Mouse (Mus musculus) macrophage (primary cell): Measurements from ENCODE around the gene Gcnt2. TPM values are rescaled to one million over a fixed set of nuclear protein-coding genes. Genes with fewer than 3 reads are reported as not detected.
"Not testable (repeated sequence)": the region's sequence is repeated elsewhere in the genome, so short reads cannot be mapped to it uniquely, and the experiment has no call there.

ENCODE experiments used
- H3K27ac ChIP-seq: fragments of 350-480 bp; formaldehyde crosslinking; 2 replicates; pipeline ENCODE4 v1.9.0; 2021
- H3K36me3 ChIP-seq: fragments of 350-480 bp; formaldehyde crosslinking; 2 replicates; pipeline ENCODE4 v1.9.0; 2021; ENCODE audit errors: inconsistent target
- H3K4me3 ChIP-seq: fragments of 350-480 bp; formaldehyde crosslinking; 2 replicates; pipeline ENCODE4 v1.9.0; 2021; ENCODE audit errors: inconsistent target
- H3K79me2 ChIP-seq: fragments of 350-480 bp; formaldehyde crosslinking; 2 replicates; pipeline ENCODE4 v1.9.0; 2021; ENCODE audit errors: inconsistent target
- WGBS: methylation state at CpG from one replicate; pipeline ENCODE4 v1.1.7; 2026; ENCODE audit warnings: inconsistent platforms; ENCODE audit not compliant: missing documents; 5-methylcytosine and 5-hydroxymethylcytosine counted together
- polyA plus RNA-seq: library from polyadenylated mRNA; stranded (reverse); fragments of 250-400 nt; gene quantifications from 3 replicates; pipeline ENCODE4 v1.2.4, GENCODE M21; 2018; ENCODE audit warnings: inconsistent platforms

Gcnt2 gene
- polyA plus RNA-seq, 1 experiment from 2014 or later, result 0.46 TPM

- 73% methylated on average over 4 of the region's 4 CpGs for WGBS
- Histone ChIP-seq H3K36me3 (no peaks in the 10 kb centered on the region), H3K4me3 (no peak overlapping the region), H3K79me2 (no peaks in the 10 kb centered on the region), H3K27ac (no peak overlapping the region)
Measured at GRCm38 (mm10) chr13:40923756-40924315, 64.3 kb downstream of the Gcnt2 start.

- H3K27ac ChIP-seq, result no peak overlapping the region
- no peak overlapping the region for H3K4me3 ChIP-seq
- H3K79me2 ChIP-seq, result no peaks in the 10 kb centered on the region
- H3K36me3 ChIP-seq, result no peaks in the 10 kb centered on the region
- 73% methylated on average over 9 of the region's 9 CpGs for WGBS
Measured at GRCm38 (mm10) chr13:40928192-40928898, 68.8 kb downstream of the Gcnt2 start.

DNA sequence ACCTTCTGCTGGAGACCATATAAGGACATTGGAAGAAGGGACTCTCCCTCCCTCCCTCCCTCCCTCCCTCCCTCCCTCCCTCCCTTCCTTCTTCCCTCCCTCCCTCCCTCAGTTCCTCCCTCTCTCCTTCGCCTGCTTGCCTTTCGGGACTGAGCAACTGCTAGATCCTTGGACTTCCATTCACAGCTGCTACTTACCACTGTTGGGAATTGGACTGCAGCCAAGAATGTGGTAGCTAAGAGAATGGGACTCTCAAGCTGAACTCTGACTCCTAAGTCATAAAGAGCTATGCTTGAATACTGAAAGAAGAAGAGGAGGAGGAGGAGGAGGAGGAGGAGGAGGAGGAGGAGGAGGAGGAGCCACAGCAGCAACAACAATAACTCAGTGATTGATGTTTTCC lies 72.3 kb downstream of the Gcnt2 start:
- not testable (repeated sequence) for H3K36me3 ChIP-seq, H3K27ac ChIP-seq, H3K4me3 ChIP-seq, H3K79me2 ChIP-seq
- no CpG with 5 or more reads among the region's 2 CpGs for WGBS

DNA sequence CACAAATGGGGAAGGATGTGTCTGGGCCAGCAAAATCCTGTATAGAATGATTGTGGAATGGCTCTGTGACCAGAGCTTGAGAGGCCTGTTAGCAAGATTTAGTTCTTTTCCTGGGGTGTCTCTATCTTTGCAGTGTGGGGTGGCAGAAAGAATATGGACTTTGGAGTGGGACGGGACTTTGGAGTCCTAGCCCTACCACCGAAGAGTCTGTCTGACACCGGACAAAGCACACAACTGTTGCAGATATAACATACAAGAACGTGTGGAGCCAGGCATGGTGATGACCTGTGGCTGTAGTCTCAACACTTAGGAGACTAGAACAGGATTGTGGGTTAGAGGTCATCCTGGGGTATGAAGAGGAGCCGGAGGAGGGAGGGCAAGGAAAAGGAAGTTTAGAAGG lies 73.0 kb downstream of the Gcnt2 start:
- 86% methylated on average over 5 of the region's 5 CpGs for WGBS
- Histone ChIP-seq H3K4me3 (no peak overlapping the region), H3K27ac (no peak overlapping the region), H3K36me3 (no peaks in the 10 kb centered on the region), H3K79me2 (no peaks in the 10 kb centered on the region)

GRCm38 (mm10) chr13:40934341-40934740 lies 74.8 kb downstream of the Gcnt2 start:
- H3K36me3 ChIP-seq, result no peaks in the 10 kb centered on the region
- H3K79me2 ChIP-seq, result no peaks in the 10 kb centered on the region
- no peak overlapping the region for H3K27ac ChIP-seq
- WGBS, result 85% methylated on average over 3 of the region's 3 CpGs
- H3K4me3 ChIP-seq, result no peak overlapping the region

DNA sequence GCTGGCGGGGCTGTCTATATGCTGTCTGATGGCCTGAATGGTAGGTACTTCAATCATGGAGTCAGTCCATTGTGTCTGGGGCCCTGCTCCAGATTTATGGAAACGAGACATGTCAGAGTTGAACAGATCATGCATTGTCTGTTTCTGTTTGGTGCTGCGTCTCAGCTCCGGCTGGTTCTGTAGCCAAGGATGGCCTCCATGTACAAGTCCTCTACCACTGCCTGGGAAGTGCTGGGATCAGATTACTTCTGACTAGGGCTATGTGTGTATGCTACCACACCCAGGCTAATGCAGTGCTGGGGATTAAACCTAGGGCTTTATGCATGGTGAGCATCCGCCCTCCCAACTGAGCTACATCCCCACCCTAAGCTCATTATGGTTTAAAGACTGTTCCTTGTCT lies 78.0 kb downstream of the Gcnt2 start:
- H3K27ac ChIP-seq, result no peak overlapping the region
- no peaks in the 10 kb centered on the region for H3K36me3 ChIP-seq
- WGBS, result 97% methylated on average over 5 of the region's 5 CpGs
- H3K79me2 ChIP-seq, result no peaks in the 10 kb centered on the region
- H3K4me3 ChIP-seq, result no peak overlapping the region

- Histone ChIP-seq H3K27ac (no peak overlapping the region), H3K36me3 (no peaks in the 10 kb centered on the region)
- 81% methylated on average over 11 of the region's 11 CpGs for WGBS
Measured at GRCm38 (mm10) chr13:40938485-40939357, 79.2 kb downstream of the Gcnt2 start.

DNA sequence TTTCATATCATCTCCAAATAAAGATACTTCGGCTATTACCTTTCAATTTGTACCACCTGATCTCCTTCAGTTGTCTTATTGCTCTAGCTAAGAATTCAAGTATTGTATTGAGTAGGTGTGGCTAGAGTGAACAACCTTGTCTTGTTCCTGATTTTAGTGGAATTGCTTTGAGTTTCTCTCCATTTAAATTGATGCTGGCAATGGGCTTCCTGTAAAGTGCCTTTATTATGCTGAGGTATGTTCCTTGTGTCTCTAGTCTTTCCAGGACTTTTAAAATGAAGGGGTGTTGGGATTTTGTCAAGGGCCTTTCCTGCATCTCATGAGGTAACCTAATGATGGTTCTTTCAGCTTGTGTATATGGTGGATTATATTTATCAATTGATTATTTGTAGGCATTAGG lies 83.5 kb downstream of the Gcnt2 start:
- Histone ChIP-seq H3K36me3 (no peaks in the 10 kb centered on the region), H3K79me2 (no peaks in the 10 kb centered on the region), H3K4me3 (no peak overlapping the region), H3K27ac (no peak overlapping the region)
- WGBS, result 100% methylated on average over 1 of the region's 1 CpGs

More at GRCm38 (mm10) chr13:40938485-40939357, 79.2 kb downstream of the Gcnt2 start:
- no peak overlapping the region for H3K4me3 ChIP-seq
- no peaks in the 10 kb centered on the region for H3K79me2 ChIP-seq

DNA sequence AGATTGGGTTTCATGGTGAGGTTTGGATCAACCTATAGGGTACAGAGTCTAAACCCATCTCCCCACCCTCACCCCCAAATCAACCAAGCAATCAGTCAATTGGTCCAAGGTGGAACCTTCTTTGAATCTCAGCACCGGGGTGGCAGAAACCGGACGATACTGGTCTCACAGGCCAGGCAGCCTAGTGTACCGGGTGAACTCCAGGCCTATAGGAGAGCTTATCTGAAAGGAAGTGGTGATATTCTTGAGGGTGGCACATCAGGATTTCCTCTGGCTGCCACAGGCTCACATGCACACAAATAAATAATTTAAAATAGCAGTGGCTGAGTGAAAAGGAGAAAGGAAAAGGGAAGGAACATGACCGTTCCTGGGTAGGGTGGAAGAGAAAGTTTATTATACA lies 84.4 kb downstream of the Gcnt2 start:
- no peaks in the 10 kb centered on the region for H3K79me2 ChIP-seq
- no peak overlapping the region for H3K27ac ChIP-seq
- H3K36me3 ChIP-seq, result no peaks in the 10 kb centered on the region
- 14% methylated on average over 5 of the region's 5 CpGs for WGBS
- H3K4me3 ChIP-seq, result no peak overlapping the region

DNA sequence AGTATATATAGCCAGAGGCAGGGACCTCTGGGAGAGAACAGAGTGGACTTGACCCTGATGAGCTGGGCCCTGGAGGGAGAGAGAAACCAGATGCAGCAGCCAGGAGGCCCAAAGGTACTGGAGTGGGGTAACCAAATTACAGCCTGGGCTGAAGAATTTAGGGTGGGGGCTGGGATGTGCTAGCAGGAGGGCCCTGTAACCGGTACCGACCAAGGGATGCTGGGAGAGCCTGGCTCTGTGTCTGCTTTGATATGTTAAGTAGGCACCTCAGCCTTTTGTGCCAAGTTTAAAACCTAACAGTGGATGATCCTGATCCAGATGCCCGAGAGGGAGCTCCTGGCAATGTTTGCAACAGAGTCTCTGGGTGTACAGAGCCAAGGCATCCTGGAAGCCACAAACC lies 84.8 kb downstream of the Gcnt2 start:
- Histone ChIP-seq H3K79me2 (no peaks in the 10 kb centered on the region), H3K27ac (no peak overlapping the region), H3K36me3 (no peaks in the 10 kb centered on the region), H3K4me3 (no peak overlapping the region)
- WGBS, result 27% methylated on average over 3 of the region's 3 CpGs

DNA sequence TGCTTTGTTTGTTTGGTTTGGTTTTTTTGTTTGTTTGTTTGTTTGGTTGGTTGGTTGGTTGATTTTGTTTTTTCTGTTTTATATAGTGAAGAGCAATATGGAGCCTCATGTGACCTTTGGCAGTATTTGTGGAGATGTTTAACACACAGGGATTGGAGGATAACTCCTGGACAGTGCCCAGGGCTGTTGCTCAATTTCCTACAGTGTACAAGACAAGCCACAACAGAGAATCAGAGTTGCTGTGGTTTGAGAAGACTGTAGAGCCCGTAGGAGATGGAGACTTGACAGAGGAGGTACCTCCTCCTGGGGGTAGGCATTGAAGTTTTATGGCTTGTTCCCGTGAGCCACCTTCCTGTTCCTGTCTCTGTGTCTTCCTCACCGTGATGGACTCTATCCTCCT lies 87.0 kb downstream of the Gcnt2 start:
- WGBS, result 22% methylated on average over 3 of the region's 3 CpGs

DNA sequence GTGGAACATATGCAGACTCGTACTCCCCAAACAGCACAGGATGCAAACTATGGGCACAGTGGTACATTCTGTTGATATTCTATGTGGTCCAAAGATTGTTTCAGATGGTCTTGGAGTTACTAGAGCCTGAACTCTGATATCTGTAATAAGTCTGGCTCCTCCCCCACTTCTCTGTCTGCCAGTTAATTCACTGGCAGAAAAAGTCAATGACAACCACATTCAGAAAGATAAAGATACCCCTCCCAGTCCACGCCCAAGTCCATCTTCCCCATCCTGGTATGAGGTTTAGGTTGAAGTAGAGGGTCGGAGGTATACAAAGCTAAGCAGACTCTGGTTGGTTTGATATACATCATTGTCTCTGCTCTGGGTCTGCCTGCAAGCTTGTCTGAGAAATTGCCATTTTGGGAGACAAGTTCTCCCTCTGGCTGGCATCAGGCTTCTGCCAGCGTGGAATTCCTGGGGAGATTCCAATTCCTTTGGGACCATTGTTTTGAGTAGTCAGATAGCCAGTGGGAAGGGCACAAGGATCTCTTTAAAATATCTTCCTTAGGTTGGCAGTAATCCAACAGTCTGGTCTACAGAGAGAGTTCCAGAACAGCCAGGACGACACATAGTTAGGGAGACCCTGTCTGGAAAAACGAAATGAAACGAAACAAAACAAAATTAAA lies 88.1 kb downstream of the Gcnt2 start:
- H3K27ac ChIP-seq, result no peak overlapping the region
- no peaks in the 10 kb centered on the region for H3K79me2 ChIP-seq
- H3K4me3 ChIP-seq, result no peak overlapping the region
- no peaks in the 10 kb centered on the region for H3K36me3 ChIP-seq
- WGBS, result 88% methylated on average over 7 of the region's 7 CpGs

More for the DNA sequence above, 87.0 kb downstream of the Gcnt2 start:
- Histone ChIP-seq H3K4me3 (no peak overlapping the region), H3K27ac (no peak overlapping the region), H3K79me2 (no peaks in the 10 kb centered on the region), H3K36me3 (no peaks in the 10 kb centered on the region)

DNA sequence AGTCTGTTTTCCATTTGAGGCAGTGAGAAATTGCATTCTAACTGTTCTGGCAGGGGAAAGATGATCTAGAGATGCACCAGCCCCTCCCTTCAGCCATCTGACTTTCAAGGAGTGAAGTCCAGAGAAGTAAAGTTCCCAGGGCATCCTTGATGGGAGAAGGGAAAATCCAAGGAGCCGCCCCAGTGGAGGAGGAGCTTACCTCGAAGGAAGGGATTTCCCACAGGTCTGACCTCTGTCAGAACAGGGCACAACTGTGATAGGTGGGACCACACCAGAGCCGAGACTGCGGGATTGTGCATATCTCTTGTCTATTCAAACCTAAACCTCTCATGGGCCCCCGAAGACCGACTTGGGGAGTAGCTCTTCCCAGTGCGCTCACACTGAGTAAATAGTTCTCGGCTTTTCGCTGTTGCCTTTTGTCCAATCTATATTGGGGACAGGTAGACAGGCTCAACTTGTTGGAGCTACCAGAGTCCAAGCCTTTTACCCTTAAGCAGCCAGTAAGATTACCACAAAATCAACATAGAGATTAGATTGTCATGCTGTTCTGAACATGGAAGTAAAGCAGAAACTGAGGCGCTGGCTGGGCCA lies 91.9 kb downstream of the Gcnt2 start:
- Histone ChIP-seq H3K36me3 (no peaks in the 10 kb centered on the region), H3K79me2 (no peaks in the 10 kb centered on the region), H3K4me3 (no peak overlapping the region), H3K27ac (no peak overlapping the region)
- WGBS, result 85% methylated on average over 10 of the region's 10 CpGs

DNA sequence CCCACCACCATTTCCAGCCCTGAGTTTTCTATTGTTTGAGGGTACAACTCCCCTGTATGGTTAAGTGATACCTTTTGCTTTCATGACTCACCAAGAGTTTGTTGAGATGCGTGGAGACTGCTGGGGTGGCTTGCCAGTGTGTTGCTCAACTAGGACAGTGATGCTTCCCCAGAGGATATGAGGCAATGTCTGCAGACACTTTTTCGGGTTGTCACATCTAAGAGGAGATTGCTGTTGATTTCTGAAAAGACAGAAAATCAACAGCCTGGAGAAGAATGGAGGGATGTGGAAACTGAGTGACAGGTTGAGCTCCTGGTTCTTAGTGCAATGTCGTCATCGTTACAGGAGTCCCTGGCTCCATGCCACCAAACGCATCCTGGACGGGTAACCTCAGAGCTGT lies 93.7 kb downstream of the Gcnt2 start:
- H3K27ac ChIP-seq, result no peak overlapping the region
- H3K4me3 ChIP-seq, result no peak overlapping the region
- H3K79me2 ChIP-seq, result no peaks in the 10 kb centered on the region
- 30% methylated on average over 6 of the region's 6 CpGs for WGBS
- H3K36me3 ChIP-seq, result no peaks in the 10 kb centered on the region
